Mouse (Mus musculus) CH12.LX (cell line): ENCODE measurements around the gene Pex1. TPM values are rescaled to one million over a fixed set of nuclear protein-coding genes. Genes with fewer than 3 reads are reported as not detected.

Source experiments
- DNase-seq: peaks from one replicate; pipeline ENCODE4 v3.0.0-alpha.2; 2013; ENCODE audit errors: extremely low read depth
- H3K27ac ChIP-seq: 2 replicates; pipeline ENCODE4 v1.5.1; 2012; ENCODE audit warnings: low read depth, mild to moderate bottlenecking, control low read depth, moderate library complexity; ENCODE audit not compliant: insufficient read depth
- H3K27me3 ChIP-seq: replicated peaks from 2 replicates; pipeline ENCODE3; 2012; ENCODE audit warnings: inconsistent platforms
- H3K36me3 ChIP-seq, 2 experiments: replicated peaks in 1 of 2; 2 replicates each; pipeline versions ENCODE3 to v1.6.1; 2012; ENCODE audit warnings: inconsistent platforms in 1 of 2, low read length in 1 of 2, mild to moderate bottlenecking in 1 of 2, mixed read lengths in 1 of 2, moderate library complexity in 1 of 2; ENCODE audit not compliant: control insufficient read depth in 1 of 2, insufficient read depth in 1 of 2
- H3K4me1 ChIP-seq, 2 experiments: 2 replicates each; pipeline ENCODE4 v1.6.1; 2012; ENCODE audit warnings: inconsistent platforms in 1 of 2, moderate library complexity in 1 of 2; ENCODE audit not compliant: insufficient read depth in 2 of 2, control insufficient read depth in 1 of 2
- H3K4me2 ChIP-seq: 2 replicates; pipeline ENCODE4 v1.6.1; 2012; ENCODE audit warnings: low read depth, mild to moderate bottlenecking, control low read depth; ENCODE audit not compliant: poor library complexity, insufficient read depth, severe bottlenecking
- H3K4me3 ChIP-seq, 3 experiments: fragments of 150-350 bp in 1 of 3; sonication (generic) in 1 of 3; replicated peaks in 1 of 3; 2 replicates each; pipeline versions ENCODE3 to v1.5.1; 2011 to 2012; ENCODE audit warnings: low read depth in 2 of 3, low read length in 2 of 3, mild to moderate bottlenecking in 2 of 3, moderate library complexity in 2 of 3, control low read depth in 1 of 3, improper control_type of control experiment in 1 of 3, inconsistent platforms in 1 of 3, mixed read lengths in 1 of 3; ENCODE audit not compliant: poor library complexity in 1 of 3
- H3K79me2 ChIP-seq: replicated peaks from 2 replicates; pipeline ENCODE4 v1.6.1; 2012; ENCODE audit warnings: mild to moderate bottlenecking, moderate library complexity; ENCODE audit not compliant: control insufficient read depth, poor library complexity, insufficient read depth, severe bottlenecking; ENCODE audit errors: extremely low read depth
- H3K9ac ChIP-seq: 2 replicates; pipeline ENCODE4 v1.6.1; 2012; ENCODE audit warnings: low read depth, mild to moderate bottlenecking, control low read depth, moderate library complexity; ENCODE audit not compliant: insufficient read depth
- H3K9me3 ChIP-seq: replicated peaks from 2 replicates; pipeline ENCODE3; 2012; ENCODE audit warnings: low read length, inconsistent platforms, mixed read lengths
- CHD1 ChIP-seq: IDR thresholded peaks from 2 replicates; pipeline ENCODE4 v1.6.1; 2012; ENCODE audit warnings: low read depth, low read length, improper control_type of control experiment, inconsistent platforms
- CHD2 ChIP-seq: IDR thresholded peaks from 2 replicates; pipeline ENCODE4 v1.6.1; 2011; ENCODE audit warnings: low read length, improper control_type of control experiment
- CTCF ChIP-seq, 2 experiments: IDR thresholded peaks in 1 of 2; conservative IDR thresholded peaks in 1 of 2; 2 replicates each; pipeline ENCODE4 v1.5.1; 2011 to 2012; ENCODE audit warnings: low read depth in 2 of 2, low read length in 2 of 2, improper control_type of control experiment in 1 of 2, inconsistent platforms in 1 of 2, mild to moderate bottlenecking in 1 of 2, moderate library complexity in 1 of 2
- E2F4 ChIP-seq: IDR thresholded peaks from 2 replicates; pipeline ENCODE4 v1.6.1; 2011; ENCODE audit warnings: low read depth, low read length, improper control_type of control experiment; ENCODE audit not compliant: insufficient replicate concordance
- ELF1 ChIP-seq: IDR thresholded peaks from 2 replicates; pipeline ENCODE4 v1.6.1; 2014; ENCODE audit warnings: low read depth, mild to moderate bottlenecking, inconsistent platforms, low read length, improper control_type of control experiment
- EP300 ChIP-seq: IDR thresholded peaks from 2 replicates; pipeline ENCODE4 v1.6.1; 2011; ENCODE audit warnings: low read length, improper control_type of control experiment
- ETS1 ChIP-seq: conservative IDR thresholded peaks from 2 replicates; pipeline ENCODE4 v1.6.1; 2012; ENCODE audit warnings: low read depth, mild to moderate bottlenecking, inconsistent platforms, low read length, improper control_type of control experiment, moderate library complexity
- HCFC1 ChIP-seq: IDR thresholded peaks from 2 replicates; pipeline ENCODE4 v1.6.1; 2012; ENCODE audit warnings: low read depth, mild to moderate bottlenecking, inconsistent platforms, low read length, improper control_type of control experiment
- IRF4 ChIP-seq: IDR thresholded peaks from 2 replicates; pipeline ENCODE4 v1.6.1; 2014; ENCODE audit warnings: low read depth, mild to moderate bottlenecking, inconsistent platforms, low read length, improper control_type of control experiment
- JUND ChIP-seq: conservative IDR thresholded peaks from 2 replicates; pipeline ENCODE4 v1.6.1; 2011; ENCODE audit warnings: low read depth, low read length, improper control_type of control experiment
- KAT2A ChIP-seq: IDR thresholded peaks from 2 replicates; pipeline ENCODE4 v1.6.1; 2012; ENCODE audit warnings: low read length, improper control_type of control experiment, inconsistent platforms; ENCODE audit not compliant: insufficient replicate concordance
- MAFK ChIP-seq: IDR thresholded peaks from 2 replicates; pipeline ENCODE4 v1.6.1; 2011; ENCODE audit warnings: low read length, improper control_type of control experiment; ENCODE audit not compliant: insufficient replicate concordance
- MAX ChIP-seq: IDR thresholded peaks from 2 replicates; pipeline ENCODE4 v1.6.1; 2011; ENCODE audit warnings: low read length, improper control_type of control experiment
- MAZ ChIP-seq: IDR thresholded peaks from 2 replicates; pipeline ENCODE4 v1.6.1; 2012; ENCODE audit warnings: low read depth, mild to moderate bottlenecking, inconsistent platforms, low read length, improper control_type of control experiment, moderate library complexity
- MEF2A ChIP-seq: IDR thresholded peaks from 2 replicates; pipeline ENCODE4 v1.6.1; 2014; ENCODE audit warnings: low read depth, mild to moderate bottlenecking, inconsistent platforms, low read length, improper control_type of control experiment, borderline replicate concordance
- MXI1 ChIP-seq: IDR thresholded peaks from 2 replicates; pipeline ENCODE4 v1.6.1; 2011; ENCODE audit warnings: mild to moderate bottlenecking, low read depth, low read length, improper control_type of control experiment
- MYC ChIP-seq: IDR thresholded peaks from 2 replicates; pipeline ENCODE4 v1.6.1; 2011; ENCODE audit warnings: low read depth, mild to moderate bottlenecking, improper control_type of control experiment, low read length
- NELFE ChIP-seq: IDR thresholded peaks from 2 replicates; pipeline ENCODE4 v1.6.1; 2011; ENCODE audit warnings: low read depth, low read length, improper control_type of control experiment
- POLR2A ChIP-seq: IDR thresholded peaks from 2 replicates; pipeline ENCODE4 v1.6.1; 2011; ENCODE audit warnings: low read depth, mild to moderate bottlenecking, improper control_type of control experiment, low read length
- POLR2AphosphoS2 ChIP-seq: IDR thresholded peaks from 2 replicates; pipeline ENCODE4 v1.6.1; 2011; ENCODE audit warnings: low read depth, low read length, improper control_type of control experiment
- RAD21 ChIP-seq: IDR thresholded peaks from 2 replicates; pipeline ENCODE4 v1.6.1; 2011; ENCODE audit warnings: low read depth, mild to moderate bottlenecking, low read length, improper control_type of control experiment, moderate library complexity
- RCOR1 ChIP-seq: conservative IDR thresholded peaks from 2 replicates; pipeline ENCODE4 v1.6.1; 2012; ENCODE audit warnings: low read depth, mild to moderate bottlenecking, inconsistent platforms, low read length, improper control_type of control experiment
- SIN3A ChIP-seq: IDR thresholded peaks from 2 replicates; pipeline ENCODE4 v1.6.1; 2012; ENCODE audit warnings: low read length, improper control_type of control experiment, inconsistent platforms
- SMC3 ChIP-seq: IDR thresholded peaks from 2 replicates; pipeline ENCODE4 v1.6.1; 2011; ENCODE audit warnings: low read depth, low read length, improper control_type of control experiment
- TBP ChIP-seq: conservative IDR thresholded peaks from 2 replicates; pipeline ENCODE4 v1.6.1; 2011; ENCODE audit warnings: low read depth, low read length, improper control_type of control experiment
- TCF12 ChIP-seq: IDR thresholded peaks from 2 replicates; pipeline ENCODE4 v1.6.1; 2014; ENCODE audit warnings: low read depth, mild to moderate bottlenecking, inconsistent platforms, low read length, improper control_type of control experiment
- UBTF ChIP-seq: IDR thresholded peaks from 2 replicates; pipeline ENCODE4 v1.6.1; 2012; ENCODE audit warnings: low read depth, mild to moderate bottlenecking, inconsistent platforms, low read length, improper control_type of control experiment, moderate library complexity
- USF2 ChIP-seq: conservative IDR thresholded peaks from 2 replicates; pipeline ENCODE4 v1.6.1; 2011; ENCODE audit warnings: low read depth, low read length, improper control_type of control experiment
- ZKSCAN1 ChIP-seq: IDR thresholded peaks from 2 replicates; pipeline ENCODE4 v1.6.1; 2012; ENCODE audit warnings: low read depth, inconsistent platforms, low read length, improper control_type of control experiment, borderline replicate concordance
- ZNF384 ChIP-seq: IDR thresholded peaks from 2 replicates; pipeline ENCODE4 v1.6.1; 2012; ENCODE audit warnings: low read depth, low read length, improper control_type of control experiment, inconsistent platforms
- dilution Hi-C: fragments of 300-500 bp; cut with MboI; formaldehyde crosslinking; loops from 2 replicates; pipeline ENCODE4 v1.14.3; 2020; ENCODE audit warnings: low sequenced_read_pairs; ENCODE audit not compliant: extremely low pct_unique_long_range_greater_than_20kb, extremely low pct_ligation_motif_present
- in situ Hi-C: fragments of 300-500 bp; cut with MboI; formaldehyde crosslinking; loops from 3 replicates; pipeline ENCODE4 v1.14.3; 2019; ENCODE audit warnings: low sequenced_read_pairs, low pct_ligation_motif_present, low pct_unique_long_range_greater_than_20kb, mixed read lengths
- polyA plus RNA-seq: library from polyadenylated mRNA; unstranded; fragments of >175 nt; gene quantifications from 2 replicates; pipeline ENCODE4 v1.2.1, GENCODE M21; 2012; ENCODE audit warnings: low read depth; ENCODE audit not compliant: insufficient read length
- total RNA-seq, 2 experiments: library from RNA; depleted of rRNA; stranded (reverse); fragments of 300-350 nt in 1 of 2; fragments of >200 nt in 1 of 2; gene quantifications; 2 replicates each; pipeline ENCODE4 v1.2.3; 2012 to 2014

Pex1 gene
- total and polyA plus RNA-seq, 3 experiments: 8.4 to 14.4 (median 11.2) TPM

- Histone ChIP-seq H3K79me2 (peaks cover 17% of the 10 kb centered on the region), H3K9ac (peak overlapping the region; percentile 98), H3K4me1 (peaks cover 0 to 22% of the 10 kb centered on the region in 2 experiments; a peak in 2 of 4 replicates), H3K27me3 (no peaks in the 10 kb centered on the region), H3K27ac (no peak overlapping the region), H3K9me3 (no peaks in the 10 kb centered on the region), H3K4me3 (peak overlapping the region; percentile 60 to 85 (median 79)), H3K36me3 (peaks cover 22 to 38% of the 10 kb centered on the region in 2 experiments), H3K4me2 (peak overlapping the region; percentile 95)
- no peak for DNase-seq
- dilution Hi-C loops (no loop called here), in situ Hi-C loops (loop anchor here (10.0 to 25.0 kb wide), 2 partner anchors 158 to 541 kb away; partner anchors contain the start of genes Ankib1, Krit1 and Mterf1b)
- no peak for TF ChIP-seq CHD2
- no peak for TF ChIP-seq HCFC1
- no peak for TF ChIP-seq UBTF
- TF ChIP-seq RCOR1: no peak
- no peak for TF ChIP-seq JUND
- no peak for TF ChIP-seq SMC3
- TF ChIP-seq SIN3A: no peak
- TF ChIP-seq IRF4: no peak
- no peak for TF ChIP-seq EP300
- TF ChIP-seq USF2: no peak
- TF ChIP-seq POLR2AphosphoS2: no peak
- no peak for TF ChIP-seq ZKSCAN1
- TF ChIP-seq E2F4: no peak
- TF ChIP-seq NELFE: no peak
- no peak for TF ChIP-seq KAT2A
- no peak for TF ChIP-seq MAZ
- no peak for TF ChIP-seq MAFK
- no peak for TF ChIP-seq ELF1
These were observed 50.7 kb downstream of the Pex1 start for GRCm38 (mm10) chr5:3646539-3646938.

GRCm38 (mm10) chr5:3646991-3647707, 51.3 kb downstream of the Pex1 start:
- peaks cover 16 to 32% of the 10 kb centered on the region in 2 experiments for H3K36me3 ChIP-seq
- H3K27me3 ChIP-seq: no peaks in the 10 kb centered on the region
- no peaks in the 10 kb centered on the region for H3K9me3 ChIP-seq
- peak overlapping the region; percentile 66 for H3K27ac ChIP-seq
- peak overlapping the region; percentile 95; the same call in 1 of the 2 replicates for H3K4me2 ChIP-seq
- H3K9ac ChIP-seq: peak overlapping the region; percentile 98
- H3K4me3 ChIP-seq: peak overlapping the region; percentile 79 to 100 (median 85)
- dilution Hi-C loops (no loop called here), in situ Hi-C loops (loop anchor here (10.0 to 25.0 kb wide), 2 partner anchors 158 to 540 kb away; partner anchors contain the start of genes Ankib1, Krit1 and Mterf1b)
- DNase-seq: peak; percentile 72
- peaks cover 17% of the 10 kb centered on the region for H3K79me2 ChIP-seq
- H3K4me1 ChIP-seq: peaks cover 0 to 22% of the 10 kb centered on the region in 2 experiments; a peak in 2 of 4 replicates
- no peak for TF ChIP-seq POLR2AphosphoS2
- no peak; the same call in 1 of the 2 replicates for TF ChIP-seq IRF4
- no peak for TF ChIP-seq MYC
- TF ChIP-seq SIN3A: peak; percentile 39; the same call in 1 of the 2 replicates
- peak; percentile 80 for TF ChIP-seq RAD21
- TF ChIP-seq POLR2A: no peak
- peak; percentile 55 for TF ChIP-seq SMC3
- peak; percentile 43; the same call in 1 of the 2 replicates for TF ChIP-seq CHD2
- TF ChIP-seq NELFE: no peak
- TF ChIP-seq MAZ: peak; percentile 77
- peak in 1 of 2 experiments; percentile 81; a peak in 2 of 4 replicates for TF ChIP-seq CTCF (conservative IDR thresholded peaks at IDR 0.05 in 1 of 2, IDR thresholded peaks at IDR 0.05 in 1 of 2; ENCODE audit: low read depth in 2 of 2, low read length in 2 of 2)
- TF ChIP-seq UBTF: no peak; the same call in 1 of the 2 replicates
- no peak for TF ChIP-seq TBP
- TF ChIP-seq MEF2A: no peak
- no peak for TF ChIP-seq MAX
- TF ChIP-seq ZNF384: no peak
- TF ChIP-seq MXI1: peak; percentile 40; the same call in 1 of the 2 replicates
- TF ChIP-seq ETS1: no peak
- peak; percentile 61; the same call in 1 of the 2 replicates for TF ChIP-seq CHD1
- TF ChIP-seq TCF12: no peak
- peak; percentile 81; the same call in 1 of the 2 replicates for TF ChIP-seq E2F4
